16 mouse cellular contexts compared by ENCODE assay signal in genomic region chr4:46729306-46730042, GRCm38 (mm10).
DNase-seq lines count a peak whose midpoint lies in the region; ATAC-seq and TF ChIP-seq lines count a peak whose summit lies in the region.
"Had no signal": no experiment of that assay in that cellular context is flagged by ENCODE, and none has a peak within 500 bp of the region (broad histone marks: within the 10 kb centered on the region; RNA-seq: fewer than 3 reads in every experiment).

No protein-coding gene starts in this region.

- no peak overlapping the region for H3K4me3 ChIP-seq in ES-E14 (ENCODE audit: insufficient read depth in 1 of 2, low read depth in 1 of 2, low read length in 2 of 2, poor library complexity in 1 of 2, severe bottlenecking in 1 of 2)
- no peak overlapping the region for H3K4me3 ChIP-seq in cortical plate, adult 2 months (ENCODE audit: insufficient read depth, low read length)
- H3K4me3 ChIP-seq in midbrain, embryonic 13.5 days (replicated peaks) = no peak overlapping the region
- H3K4me3 ChIP-seq in liver, embryonic 11.5 days (ENCODE audit: low read depth, low read length) = no peak overlapping the region
- H3K4me3 ChIP-seq: erythroblast, embryonic 14.5 days; heart, embryonic 15.5 days; myocyte had no signal

- H3K4me1 ChIP-seq in ES-E14 (ENCODE audit: control insufficient read depth in 2 of 2, insufficient read depth in 2 of 2, low read length in 2 of 2, poor library complexity in 1 of 2) = no peaks in the 10 kb centered on the region
- peaks cover 7% of the 10 kb centered on the region for H3K4me1 ChIP-seq in cortical plate, adult 2 months (ENCODE audit: control insufficient read depth, insufficient read depth, low read length)
- peaks cover 62% of the 10 kb centered on the region for H3K4me1 ChIP-seq in midbrain, embryonic 13.5 days (replicated peaks)
- no peaks in the 10 kb centered on the region for H3K4me1 ChIP-seq in liver, embryonic 11.5 days (replicated peaks; ENCODE audit: control insufficient read depth, insufficient read depth, low read length)
- H3K4me1 ChIP-seq: heart, embryonic 15.5 days had no signal

- TF ChIP-seq POLR2A in cortical plate, adult 2 months (IDR thresholded peaks at IDR 0.05; ENCODE audit: extremely low read depth, insufficient read depth, low read length) = no peak

- H3K9me3 ChIP-seq in ES-E14 (ENCODE audit: control insufficient read depth, insufficient read depth, low read depth, low read length) = no peaks in the 10 kb centered on the region
- H3K9me3 ChIP-seq in midbrain, embryonic 13.5 days = no peaks in the 10 kb centered on the region
- H3K9me3 ChIP-seq in liver, embryonic 11.5 days (ENCODE audit: control insufficient read depth, low read length) = no peaks in the 10 kb centered on the region
- H3K9me3 ChIP-seq: heart, embryonic 15.5 days had no signal

- H3K27ac ChIP-seq in ES-E14 (ENCODE audit: insufficient read depth, low read depth, low read length, poor library complexity, severe bottlenecking) = peak overlapping the region; percentile 26; the same call in 1 of the 2 replicates
- 0 out of 2 replicates have a peak overlapping the region, but pooled peaks have one; percentile 16 for H3K27ac ChIP-seq in cortical plate, adult 2 months (ENCODE audit: insufficient read depth, low read length)
- H3K27ac ChIP-seq in midbrain, embryonic 13.5 days = peak overlapping the region; percentile 49
- no peak overlapping the region for H3K27ac ChIP-seq in liver, embryonic 11.5 days (ENCODE audit: low read depth, low read length)
- H3K27ac ChIP-seq: heart, embryonic 15.5 days; macrophage had no signal

- H3K36me3 ChIP-seq in ES-E14 (ENCODE audit: control insufficient read depth, insufficient read depth, low read length, poor library complexity, severe bottlenecking) = no peaks in the 10 kb centered on the region
- H3K36me3 ChIP-seq in midbrain, embryonic 13.5 days = no peaks in the 10 kb centered on the region
- H3K36me3 ChIP-seq in liver, embryonic 11.5 days (ENCODE audit: control insufficient read depth, insufficient read depth, low read length) = no peaks in the 10 kb centered on the region
- H3K36me3 ChIP-seq: heart, embryonic 15.5 days had no signal

- 41% methylated on average over 9 of the region's 9 CpGs for WGBS in midbrain, embryonic 13.5 days
- WGBS in liver, embryonic 11.5 days = 68% methylated on average over 9 of the region's 9 CpGs

- no peak overlapping the region for H3K9ac ChIP-seq in ES-E14 (ENCODE audit: insufficient read depth, low read depth, low read length, poor library complexity, severe bottlenecking)
- 0 out of 2 replicates have a peak overlapping the region, but pooled peaks have one; percentile 21 for H3K9ac ChIP-seq in midbrain, embryonic 13.5 days (replicated peaks)
- H3K9ac ChIP-seq in liver, embryonic 11.5 days (ENCODE audit: low read depth, low read length) = no peak overlapping the region
- H3K9ac ChIP-seq: heart, embryonic 15.5 days had no signal

- no peak overlapping the region; the same call in 1 of the 2 replicates for H3K4me2 ChIP-seq in midbrain, embryonic 13.5 days (replicated peaks)
- H3K4me2 ChIP-seq in liver, embryonic 11.5 days = no peak overlapping the region
- H3K4me2 ChIP-seq: heart, embryonic 15.5 days had no signal

- DNase-seq in frontal cortex, postnatal 10 days (ENCODE audit: low spot score in 2 of 2) = peak; percentile 44 to 59
- DNase-seq in frontal cortex, postnatal 25 days (ENCODE audit: low spot score in 2 of 2) = no peak
- DNase-seq in ES-E14 (ENCODE audit: low read depth, low spot score) = no peak
- no peak for DNase-seq in kidney, adult 11 months
- no peak for DNase-seq in liver, embryonic 11.5 days (ENCODE audit: low spot score)
- no peak for DNase-seq in heart, adult 8-10 months (ENCODE audit: low spot score)
- DNase-seq: gastrocnemius, postnatal 25 days; kidney, postnatal 4 days had no signal

- ATAC-seq in midbrain, embryonic 13.5 days = peak; percentile 59
- ATAC-seq in liver, embryonic 11.5 days (replicated peaks; ENCODE audit: low FRiP score) = no peak
- ATAC-seq: CD4-positive, CD25-positive, alpha-beta regulatory T cell, adult 4 months; intestine, embryonic 16.5 days had no signal

- no peak for TF ChIP-seq CTCF in cortical plate, adult 2 months (IDR thresholded peaks at IDR 0.05; ENCODE audit: extremely low read depth, insufficient read depth, low read length)

- in situ Hi-C loops in ES-E14 (cut with MboI; ENCODE audit: low sequenced_read_pairs in 2 of 2, unreplicated experiment in 2 of 2) = no loop called here

- H3K27me3 ChIP-seq in midbrain, embryonic 13.5 days = no peaks in the 10 kb centered on the region
- no peaks in the 10 kb centered on the region for H3K27me3 ChIP-seq in liver, embryonic 11.5 days (replicated peaks; ENCODE audit: control insufficient read depth, insufficient read depth, low read length)

TF ChIP-seq in ES-E14, 5 proteins besides CTCF, POLR2A, EP300 and RAD21:
- TF ChIP-seq ZNF384 (IDR thresholded peaks at IDR 0.05; ENCODE audit: low read depth, low read length) (no peak), ZC3H11A (IDR thresholded peaks at IDR 0.05; ENCODE audit: borderline replicate concordance, low read depth, low read length) (no peak), HCFC1 (IDR thresholded peaks at IDR 0.05; ENCODE audit: borderline replicate concordance, insufficient read depth, low read length) (no peak), CHD2 (IDR thresholded peaks at IDR 0.05; ENCODE audit: low read depth, low read length) (no peak), MAFK (IDR thresholded peaks at IDR 0.05; ENCODE audit: insufficient read depth, low read depth, low read length) (no peak)

Comparison
In these comparisons a context has a peak if more than half of its experiments do, and no peak if none do; other contexts are left out.
1. DNase-seq: peak in frontal cortex, postnatal 10 days (2 of 2); none in frontal cortex, postnatal 25 days (0 of 2), ES-E14 (single experiment), kidney, adult 11 months (single experiment), liver, embryonic 11.5 days (single experiment) and heart, adult 8-10 months (single experiment).